Mouse (Mus musculus) bone marrow, adult 2 months (tissue): ENCODE results near the gene Mfsd8.

ENCODE experiments used
- CTCF ChIP-seq: fragments of 200-500 bp; IDR thresholded peaks from 2 replicates; pipeline ENCODE4 v1.5.1; 2011; ENCODE audit warnings: low read length, control low read depth; ENCODE audit not compliant: control insufficient read depth, insufficient read depth
- POLR2A ChIP-seq: fragments of 200-500 bp; IDR thresholded peaks from 2 replicates; pipeline ENCODE4 v1.6.1; 2011; ENCODE audit warnings: low read depth, mild to moderate bottlenecking, control low read depth, low read length, borderline replicate concordance; ENCODE audit not compliant: control insufficient read depth

DNA sequence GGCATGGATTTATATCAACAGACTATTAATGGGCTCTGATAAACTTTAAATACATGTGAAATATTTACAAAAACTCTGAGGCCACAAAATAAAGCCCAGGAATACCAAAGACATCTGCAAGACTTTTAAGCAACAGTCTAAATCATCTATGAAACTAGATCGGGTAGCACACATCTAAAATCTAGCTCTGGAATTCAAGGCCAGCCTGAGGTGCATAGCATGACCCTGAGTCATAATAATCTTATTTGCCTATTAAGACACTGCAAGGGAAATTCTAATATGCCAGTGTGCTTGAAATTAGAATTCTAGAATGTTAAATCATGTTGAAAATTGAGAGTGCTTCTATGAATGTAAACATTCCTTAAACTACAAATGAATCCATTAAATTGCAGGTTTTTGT lies 48.6 kb downstream of the Mfsd8 start:
- TF ChIP-seq CTCF, result no peak
- TF ChIP-seq POLR2A, result no peak
